8 mouse cellular contexts compared by ENCODE assay signal in the genomic region with DNA sequence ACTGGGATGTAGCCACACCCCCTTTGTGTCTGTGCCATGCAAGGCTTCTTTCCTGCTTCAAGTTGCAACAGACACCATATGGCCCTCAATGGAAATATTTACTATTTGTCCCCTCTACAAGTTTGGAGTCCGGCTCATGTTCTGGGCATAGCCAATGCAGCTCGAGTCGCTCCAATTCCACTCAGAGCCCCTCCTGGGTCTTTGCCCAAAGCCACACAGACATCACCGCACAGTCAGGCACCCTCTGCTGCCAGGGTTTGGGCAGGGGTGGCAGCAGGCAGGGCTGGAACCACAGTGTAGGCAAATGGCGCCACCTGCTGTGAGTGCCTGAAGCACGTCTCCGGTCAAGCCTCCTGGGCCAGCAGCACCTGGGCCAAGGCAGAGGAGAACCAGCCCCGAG. TPM values are rescaled to one million over a fixed set of nuclear protein-coding genes. Genes with fewer than 3 reads are reported as not detected.
DNase-seq lines count a peak whose midpoint lies in the region; ATAC-seq and TF ChIP-seq lines count a peak whose summit lies in the region.
"Had no signal": no experiment of that assay in that cellular context is flagged by ENCODE, and none has a peak within 500 bp of the region (broad histone marks: within the 10 kb centered on the region; RNA-seq: fewer than 3 reads in every experiment).

No protein-coding gene starts in this region.

- H3K27me3 ChIP-seq in intestine, embryonic 16.5 days (replicated peaks; ENCODE audit: control insufficient read depth, insufficient read depth, low read length): no peaks in the 10 kb centered on the region
- H3K27me3 ChIP-seq in midbrain, embryonic 13.5 days: peaks cover 6% of the 10 kb centered on the region; the same call in 1 of the 2 replicates
- no peaks in the 10 kb centered on the region for H3K27me3 ChIP-seq in spleen, adult 2 months (ENCODE audit: control insufficient read depth, insufficient read depth, low read length)

- no peak overlapping the region for H3K9ac ChIP-seq in intestine, embryonic 16.5 days (ENCODE audit: low read depth, low read length)
- no peak overlapping the region for H3K9ac ChIP-seq in midbrain, embryonic 13.5 days (replicated peaks)

- peak; percentile 70 to 85 for DNase-seq in adrenal gland, adult (ENCODE audit: inconsistent age in 2 of 2, low spot score in 1 of 2)
- DNase-seq in cerebellum, adult 9-11 months: peak; percentile 91
- peak; percentile 54 to 76 for DNase-seq in frontal cortex, postnatal 14 days (ENCODE audit: low spot score in 2 of 2)
- DNase-seq in left cerebral cortex, postnatal 4 days: peak; percentile 94
- peak in 1 of 2 experiments; percentile 64 for DNase-seq in spleen, adult 2 months (ENCODE audit: low read depth in 1 of 2, low spot score in 2 of 2)

- H3K4me3 ChIP-seq in intestine, embryonic 16.5 days (ENCODE audit: low read length): no peak overlapping the region
- H3K4me3 ChIP-seq in midbrain, embryonic 13.5 days (replicated peaks): no peak overlapping the region
- H3K4me3 ChIP-seq in spleen, adult 2 months (ENCODE audit: extremely low read depth, insufficient read depth, insufficient read length): no peak overlapping the region

- TF ChIP-seq CTCF in spleen, adult 2 months (IDR thresholded peaks at IDR 0.05; ENCODE audit: extremely low read depth, insufficient read depth, insufficient read length, insufficient replicate concordance): peak; percentile 81; the same call in 1 of the 2 replicates

- TF ChIP-seq POLR2A in spleen, adult 2 months (IDR thresholded peaks at IDR 0.05; ENCODE audit: low read depth, low read length): no peak

- peak; percentile 30 for ATAC-seq in intestine, embryonic 16.5 days
- peak; percentile 44 for ATAC-seq in midbrain, embryonic 13.5 days

- no peaks in the 10 kb centered on the region for H3K9me3 ChIP-seq in intestine, embryonic 16.5 days (ENCODE audit: control insufficient read depth, low read length)
- no peaks in the 10 kb centered on the region for H3K9me3 ChIP-seq in midbrain, embryonic 13.5 days

- no peak overlapping the region for H3K27ac ChIP-seq in intestine, embryonic 16.5 days (ENCODE audit: low read length)
- peak overlapping the region; percentile 78 for H3K27ac ChIP-seq in midbrain, embryonic 13.5 days
- H3K27ac ChIP-seq in spleen, adult 2 months (ENCODE audit: insufficient read depth, low read length): no peak overlapping the region
- H3K27ac ChIP-seq: macrophage had no signal

- intact Hi-C loops in left cerebral cortex, postnatal 4 days (cut with DNase I): loop anchor here (2.0 kb wide), 1 partner anchor 201 kb away; no protein-coding TSS in a partner anchor

- H3K36me3 ChIP-seq in intestine, embryonic 16.5 days (ENCODE audit: control insufficient read depth, insufficient read depth, low read length): peaks cover 10% of the 10 kb centered on the region; the same call in 1 of the 2 replicates
- H3K36me3 ChIP-seq in midbrain, embryonic 13.5 days: peaks cover 22% of the 10 kb centered on the region
- peaks cover 27% of the 10 kb centered on the region for H3K36me3 ChIP-seq in spleen, adult 2 months (ENCODE audit: control insufficient read depth, insufficient read depth, low read length)

- H3K4me1 ChIP-seq in intestine, embryonic 16.5 days (ENCODE audit: control insufficient read depth, insufficient read depth, low read length): peaks cover 5% of the 10 kb centered on the region; the same call in 1 of the 2 replicates
- peaks cover 74% of the 10 kb centered on the region for H3K4me1 ChIP-seq in midbrain, embryonic 13.5 days (replicated peaks)
- H3K4me1 ChIP-seq in spleen, adult 2 months (ENCODE audit: control insufficient read depth, insufficient read depth, insufficient read length): no peaks in the 10 kb centered on the region; the same call in 1 of the 2 replicates

- 27% methylated on average over 8 of the region's 8 CpGs for WGBS in intestine, embryonic 16.5 days
- 17% methylated on average over 8 of the region's 8 CpGs for WGBS in midbrain, embryonic 13.5 days
- WGBS in spleen, adult 2 months: 32% methylated on average over 8 of the region's 8 CpGs

- H3K4me2 ChIP-seq in intestine, embryonic 16.5 days (ENCODE audit: low read depth, low read length): no peak overlapping the region
- H3K4me2 ChIP-seq in midbrain, embryonic 13.5 days (replicated peaks): no peak overlapping the region

RNA-seq across cellular contexts. Expression of gene Slc35c2, which starts 11.8 kb away (rescaled TPM):
- 135 and 154 TPM in 2 replicates for polyA plus RNA-seq in intestine, embryonic 16.5 days (2015; fragmentation: Nextera tagmentation; extraction: Ambion mirVana)
- 10 to 100 TPM; 36.4 to 37.1 TPM for total RNA-seq in left cerebral cortex, postnatal 4 days (2021)
- polyA plus RNA-seq in midbrain, embryonic 13.5 days (2015; fragmentation: Nextera tagmentation; extraction: Ambion mirVana): 69.6 and 73.8 TPM in 2 replicates
- polyA plus RNA-seq in spleen, adult 2 months (2012; rRNA removed): 77.7 and 99.2 TPM in 2 replicates

RNA-seq across cellular contexts. Expression of gene Cdh22, which starts 41.2 kb away (rescaled TPM):
- polyA plus RNA-seq in intestine, embryonic 16.5 days (2015; fragmentation: Nextera tagmentation; extraction: Ambion mirVana): 0.40 and 0.50 TPM in 2 replicates
- 10 to 100 TPM in 1 of 2 experiments, 1 to 10 TPM in 1; 8.3 to 12.3 TPM for total RNA-seq in left cerebral cortex, postnatal 4 days (2021)
- polyA plus RNA-seq in midbrain, embryonic 13.5 days (2015; fragmentation: Nextera tagmentation; extraction: Ambion mirVana): 10.4 and 15.7 TPM in 2 replicates
- 1.3 and 1.6 TPM in 2 replicates for polyA plus RNA-seq in spleen, adult 2 months (2012; rRNA removed)
- polyA plus RNA-seq: macrophage had no signal

RNA-seq across cellular contexts. Expression of gene Elmo2, which starts 50.5 kb away (rescaled TPM):
- 63.5 and 67.2 TPM in 2 replicates for polyA plus RNA-seq in intestine, embryonic 16.5 days (2015; fragmentation: Nextera tagmentation; extraction: Ambion mirVana)
- 10 to 100 TPM; 79.3 to 80.6 TPM for total RNA-seq in left cerebral cortex, postnatal 4 days (2021)
- 91.6 and 98.6 TPM in 2 replicates for polyA plus RNA-seq in midbrain, embryonic 13.5 days (2015; fragmentation: Nextera tagmentation; extraction: Ambion mirVana)
- polyA plus RNA-seq in spleen, adult 2 months (2012; rRNA removed): 62.3 and 91.0 TPM in 2 replicates
